Mouse (Mus musculus) olfactory bulb, adult 2 months (tissue): Measurements from ENCODE around the gene Arel1.

Experiments
- CTCF ChIP-seq: fragments of 200-500 bp; IDR thresholded peaks from 2 replicates; pipeline ENCODE4 v1.5.1; 2012; ENCODE audit warnings: low read depth, mild to moderate bottlenecking, low read length, moderate library complexity; ENCODE audit not compliant: insufficient read depth
- POLR2A ChIP-seq: fragments of 200-500 bp; IDR thresholded peaks from 2 replicates; pipeline ENCODE4 v1.6.1; 2012; ENCODE audit warnings: mild to moderate bottlenecking, low read depth, low read length, moderate library complexity; ENCODE audit not compliant: insufficient read depth

- TF ChIP-seq CTCF (no peak), POLR2A (no peak)
These were observed 70.4 kb downstream of the Arel1 start for GRCm38 (mm10) chr12:84900317-84900716.
